Mouse (Mus musculus) C2C12 (cell line): ENCODE data around the gene Lrrc4c.

ENCODE experiments used
- CEBPB ChIP-seq: IDR thresholded peaks from one replicate; pipeline ENCODE4 v1.6.1; 2011; ENCODE audit warnings: low read depth, mild to moderate bottlenecking, control low read depth, moderate library complexity
- CTCF ChIP-seq: IDR thresholded peaks from one replicate; pipeline ENCODE4 v1.5.1; 2011; ENCODE audit not compliant: control insufficient read depth, insufficient read depth, insufficient read length
- MAX ChIP-seq: IDR thresholded peaks from one replicate; pipeline ENCODE4 v1.6.1; 2011; ENCODE audit warnings: mild to moderate bottlenecking, control low read depth
- USF1 ChIP-seq: IDR thresholded peaks from one replicate; pipeline ENCODE4 v1.6.1; 2011; ENCODE audit warnings: low read depth, mild to moderate bottlenecking, control low read depth, moderate library complexity

DNA sequence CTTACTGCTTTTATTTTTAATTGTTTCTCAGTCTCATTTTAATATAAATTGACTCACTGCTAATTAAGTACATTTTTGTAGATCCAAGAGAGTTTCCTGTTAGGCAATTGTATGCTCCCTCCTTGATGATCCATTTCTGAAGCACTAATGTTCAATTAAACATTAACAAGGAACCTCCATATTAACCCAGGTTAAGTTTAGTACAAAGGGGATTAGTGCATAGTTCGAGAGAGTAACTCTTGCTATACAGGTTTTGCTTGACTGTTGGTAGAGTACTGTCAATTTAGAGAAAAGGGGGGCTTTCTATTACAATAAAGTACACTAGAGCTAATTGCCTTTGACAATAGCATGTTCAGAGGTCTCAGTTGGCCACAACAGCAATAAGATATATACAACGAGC, 84.5 kb downstream of the Lrrc4c start:
- TF ChIP-seq CTCF = no peak
- no peak for TF ChIP-seq CEBPB
- no peak for TF ChIP-seq MAX
- no peak for TF ChIP-seq USF1
